Mouse (Mus musculus) CH12.LX (cell line): ENCODE results near the gene Scyl3. TPM values are rescaled to one million over a fixed set of nuclear protein-coding genes. Genes with fewer than 3 reads are reported as not detected.
A peak's percentile ranks its signal among the peaks of the same experiment; 100 is the strongest.

Experiments
- DNase-seq: peaks from one replicate; pipeline ENCODE4 v3.0.0-alpha.2; 2013; ENCODE audit errors: extremely low read depth
- H3K27ac ChIP-seq: 2 replicates; pipeline ENCODE4 v1.5.1; 2012; ENCODE audit warnings: low read depth, mild to moderate bottlenecking, control low read depth, moderate library complexity; ENCODE audit not compliant: insufficient read depth
- H3K27me3 ChIP-seq: replicated peaks from 2 replicates; pipeline ENCODE3; 2012; ENCODE audit warnings: inconsistent platforms
- H3K36me3 ChIP-seq, 2 experiments: replicated peaks in 1 of 2; 2 replicates each; pipeline versions ENCODE3 to v1.6.1; 2012; ENCODE audit warnings: inconsistent platforms in 1 of 2, low read length in 1 of 2, mild to moderate bottlenecking in 1 of 2, mixed read lengths in 1 of 2, moderate library complexity in 1 of 2; ENCODE audit not compliant: control insufficient read depth in 1 of 2, insufficient read depth in 1 of 2
- H3K4me1 ChIP-seq, 2 experiments: 2 replicates each; pipeline ENCODE4 v1.6.1; 2012; ENCODE audit warnings: inconsistent platforms in 1 of 2, moderate library complexity in 1 of 2; ENCODE audit not compliant: insufficient read depth in 2 of 2, control insufficient read depth in 1 of 2
- H3K4me2 ChIP-seq: 2 replicates; pipeline ENCODE4 v1.6.1; 2012; ENCODE audit warnings: low read depth, mild to moderate bottlenecking, control low read depth; ENCODE audit not compliant: poor library complexity, insufficient read depth, severe bottlenecking
- H3K4me3 ChIP-seq, 3 experiments: fragments of 150-350 bp in 1 of 3; sonication (generic) in 1 of 3; replicated peaks in 1 of 3; 2 replicates each; pipeline versions ENCODE3 to v1.5.1; 2011 to 2012; ENCODE audit warnings: low read depth in 2 of 3, low read length in 2 of 3, mild to moderate bottlenecking in 2 of 3, moderate library complexity in 2 of 3, control low read depth in 1 of 3, improper control_type of control experiment in 1 of 3, inconsistent platforms in 1 of 3, mixed read lengths in 1 of 3; ENCODE audit not compliant: poor library complexity in 1 of 3
- H3K79me2 ChIP-seq: replicated peaks from 2 replicates; pipeline ENCODE4 v1.6.1; 2012; ENCODE audit warnings: mild to moderate bottlenecking, moderate library complexity; ENCODE audit not compliant: control insufficient read depth, poor library complexity, insufficient read depth, severe bottlenecking; ENCODE audit errors: extremely low read depth
- H3K9ac ChIP-seq: 2 replicates; pipeline ENCODE4 v1.6.1; 2012; ENCODE audit warnings: low read depth, mild to moderate bottlenecking, control low read depth, moderate library complexity; ENCODE audit not compliant: insufficient read depth
- H3K9me3 ChIP-seq: replicated peaks from 2 replicates; pipeline ENCODE3; 2012; ENCODE audit warnings: low read length, inconsistent platforms, mixed read lengths
- CHD2 ChIP-seq: IDR thresholded peaks from 2 replicates; pipeline ENCODE4 v1.6.1; 2011; ENCODE audit warnings: low read length, improper control_type of control experiment
- CTCF ChIP-seq, 2 experiments: IDR thresholded peaks in 1 of 2; conservative IDR thresholded peaks in 1 of 2; 2 replicates each; pipeline ENCODE4 v1.5.1; 2011 to 2012; ENCODE audit warnings: low read depth in 2 of 2, low read length in 2 of 2, improper control_type of control experiment in 1 of 2, inconsistent platforms in 1 of 2, mild to moderate bottlenecking in 1 of 2, moderate library complexity in 1 of 2
- ELF1 ChIP-seq: IDR thresholded peaks from 2 replicates; pipeline ENCODE4 v1.6.1; 2014; ENCODE audit warnings: low read depth, mild to moderate bottlenecking, inconsistent platforms, low read length, improper control_type of control experiment
- EP300 ChIP-seq: IDR thresholded peaks from 2 replicates; pipeline ENCODE4 v1.6.1; 2011; ENCODE audit warnings: low read length, improper control_type of control experiment
- GABPA ChIP-seq: IDR thresholded peaks from 2 replicates; pipeline ENCODE4 v1.6.1; 2012; ENCODE audit warnings: low read depth, low read length, improper control_type of control experiment, inconsistent platforms; ENCODE audit not compliant: insufficient replicate concordance
- HCFC1 ChIP-seq: IDR thresholded peaks from 2 replicates; pipeline ENCODE4 v1.6.1; 2012; ENCODE audit warnings: low read depth, mild to moderate bottlenecking, inconsistent platforms, low read length, improper control_type of control experiment
- JUN ChIP-seq: IDR thresholded peaks from 2 replicates; pipeline ENCODE4 v1.6.1; 2011; ENCODE audit warnings: low read depth, mild to moderate bottlenecking, low read length, improper control_type of control experiment, moderate library complexity; ENCODE audit not compliant: insufficient read depth
- JUND ChIP-seq: conservative IDR thresholded peaks from 2 replicates; pipeline ENCODE4 v1.6.1; 2011; ENCODE audit warnings: low read depth, low read length, improper control_type of control experiment
- KAT2A ChIP-seq: IDR thresholded peaks from 2 replicates; pipeline ENCODE4 v1.6.1; 2012; ENCODE audit warnings: low read length, improper control_type of control experiment, inconsistent platforms; ENCODE audit not compliant: insufficient replicate concordance
- MAFK ChIP-seq: IDR thresholded peaks from 2 replicates; pipeline ENCODE4 v1.6.1; 2011; ENCODE audit warnings: low read length, improper control_type of control experiment; ENCODE audit not compliant: insufficient replicate concordance
- MAX ChIP-seq: IDR thresholded peaks from 2 replicates; pipeline ENCODE4 v1.6.1; 2011; ENCODE audit warnings: low read length, improper control_type of control experiment
- MAZ ChIP-seq: IDR thresholded peaks from 2 replicates; pipeline ENCODE4 v1.6.1; 2012; ENCODE audit warnings: low read depth, mild to moderate bottlenecking, inconsistent platforms, low read length, improper control_type of control experiment, moderate library complexity
- MEF2A ChIP-seq: IDR thresholded peaks from 2 replicates; pipeline ENCODE4 v1.6.1; 2014; ENCODE audit warnings: low read depth, mild to moderate bottlenecking, inconsistent platforms, low read length, improper control_type of control experiment, borderline replicate concordance
- MYC ChIP-seq: IDR thresholded peaks from 2 replicates; pipeline ENCODE4 v1.6.1; 2011; ENCODE audit warnings: low read depth, mild to moderate bottlenecking, improper control_type of control experiment, low read length
- NELFE ChIP-seq: IDR thresholded peaks from 2 replicates; pipeline ENCODE4 v1.6.1; 2011; ENCODE audit warnings: low read depth, low read length, improper control_type of control experiment
- NRF1 ChIP-seq: IDR thresholded peaks from 2 replicates; pipeline ENCODE4 v1.6.1; 2014; ENCODE audit warnings: low read depth, mild to moderate bottlenecking, inconsistent platforms, low read length, improper control_type of control experiment, moderate library complexity
- PAX5 ChIP-seq: IDR thresholded peaks from 2 replicates; pipeline ENCODE4 v1.6.1; 2012; ENCODE audit warnings: low read length, inconsistent platforms, mixed read lengths
- POLR2AphosphoS2 ChIP-seq: IDR thresholded peaks from 2 replicates; pipeline ENCODE4 v1.6.1; 2011; ENCODE audit warnings: low read depth, low read length, improper control_type of control experiment
- RAD21 ChIP-seq: IDR thresholded peaks from 2 replicates; pipeline ENCODE4 v1.6.1; 2011; ENCODE audit warnings: low read depth, mild to moderate bottlenecking, low read length, improper control_type of control experiment, moderate library complexity
- SIN3A ChIP-seq: IDR thresholded peaks from 2 replicates; pipeline ENCODE4 v1.6.1; 2012; ENCODE audit warnings: low read length, improper control_type of control experiment, inconsistent platforms
- SMC3 ChIP-seq: IDR thresholded peaks from 2 replicates; pipeline ENCODE4 v1.6.1; 2011; ENCODE audit warnings: low read depth, low read length, improper control_type of control experiment
- TBP ChIP-seq: conservative IDR thresholded peaks from 2 replicates; pipeline ENCODE4 v1.6.1; 2011; ENCODE audit warnings: low read depth, low read length, improper control_type of control experiment
- TCF12 ChIP-seq: IDR thresholded peaks from 2 replicates; pipeline ENCODE4 v1.6.1; 2014; ENCODE audit warnings: low read depth, mild to moderate bottlenecking, inconsistent platforms, low read length, improper control_type of control experiment
- UBTF ChIP-seq: IDR thresholded peaks from 2 replicates; pipeline ENCODE4 v1.6.1; 2012; ENCODE audit warnings: low read depth, mild to moderate bottlenecking, inconsistent platforms, low read length, improper control_type of control experiment, moderate library complexity
- USF2 ChIP-seq: conservative IDR thresholded peaks from 2 replicates; pipeline ENCODE4 v1.6.1; 2011; ENCODE audit warnings: low read depth, low read length, improper control_type of control experiment
- ZC3H11A ChIP-seq: IDR thresholded peaks from 2 replicates; pipeline ENCODE4 v1.6.1; 2012; ENCODE audit warnings: low read depth, mild to moderate bottlenecking, inconsistent platforms, low read length, improper control_type of control experiment
- ZNF384 ChIP-seq: IDR thresholded peaks from 2 replicates; pipeline ENCODE4 v1.6.1; 2012; ENCODE audit warnings: low read depth, low read length, improper control_type of control experiment, inconsistent platforms
- dilution Hi-C: fragments of 300-500 bp; cut with MboI; formaldehyde crosslinking; loops from 2 replicates; pipeline ENCODE4 v1.14.3; 2020; ENCODE audit warnings: low sequenced_read_pairs; ENCODE audit not compliant: extremely low pct_unique_long_range_greater_than_20kb, extremely low pct_ligation_motif_present
- in situ Hi-C: fragments of 300-500 bp; cut with MboI; formaldehyde crosslinking; loops from 3 replicates; pipeline ENCODE4 v1.14.3; 2019; ENCODE audit warnings: low sequenced_read_pairs, low pct_ligation_motif_present, low pct_unique_long_range_greater_than_20kb, mixed read lengths
- polyA plus RNA-seq: library from polyadenylated mRNA; unstranded; fragments of >175 nt; gene quantifications from 2 replicates; pipeline ENCODE4 v1.2.1, GENCODE M21; 2012; ENCODE audit warnings: low read depth; ENCODE audit not compliant: insufficient read length
- total RNA-seq, 2 experiments: library from RNA; depleted of rRNA; stranded (reverse); fragments of 300-350 nt in 1 of 2; fragments of >200 nt in 1 of 2; gene quantifications; 2 replicates each; pipeline ENCODE4 v1.2.3; 2012 to 2014

Scyl3 gene
- total and polyA plus RNA-seq, 3 experiments = 11.9 to 22.2 (median 16.1) TPM

DNA sequence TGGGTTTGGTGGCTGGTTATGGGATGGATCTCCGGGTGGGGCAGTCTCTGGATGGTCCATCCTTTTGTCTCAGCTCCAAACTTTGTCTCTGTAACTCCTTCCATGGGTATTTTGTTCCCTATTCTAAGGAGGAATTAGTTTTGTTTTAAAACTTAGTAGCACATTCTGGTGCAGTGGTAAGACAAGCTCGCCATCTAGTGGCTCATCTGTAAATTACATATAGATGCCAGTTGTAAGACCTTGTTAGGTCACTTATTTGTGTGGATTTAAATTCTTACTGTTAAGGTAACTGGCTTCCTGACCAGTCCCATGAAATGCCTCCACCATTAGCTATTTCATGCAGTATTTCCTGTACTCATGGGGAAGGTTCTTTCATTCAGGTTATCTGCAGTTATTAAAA, 18.6 kb upstream of the Scyl3 start:
- Histone ChIP-seq H3K9ac (no peak overlapping the region), H3K27ac (no peak overlapping the region), H3K9me3 (no peaks in the 10 kb centered on the region), H3K79me2 (no peaks in the 10 kb centered on the region), H3K4me2 (peak overlapping the region; percentile 21; the same call in 1 of the 2 replicates), H3K4me1 (peaks cover 2 to 8% of the 10 kb centered on the region in 2 experiments; a peak in 3 of 4 replicates), H3K27me3 (no peaks in the 10 kb centered on the region), H3K36me3 (no peaks in the 10 kb centered on the region), H3K4me3 (no peak overlapping the region)
- in situ Hi-C loops (loop anchor here (5.0 kb wide), 1 partner anchor 78 kb away; no protein-coding TSS in a partner anchor), dilution Hi-C loops (no loop called here)
- TF ChIP-seq MYC = 0 out of 2 replicates have a peak, but pooled peaks have one; percentile 17
- peak; percentile 40 for TF ChIP-seq ZC3H11A
- no peak for TF ChIP-seq MAX
- no peak for TF ChIP-seq CHD2
- TF ChIP-seq JUND = no peak; the same call in 1 of the 2 replicates
- no peak for TF ChIP-seq HCFC1
- no peak for TF ChIP-seq ZNF384
- no peak for TF ChIP-seq NRF1
- no peak for TF ChIP-seq TCF12
- no peak for TF ChIP-seq USF2
- TF ChIP-seq ELF1 = no peak
- no peak for TF ChIP-seq MEF2A
- TF ChIP-seq GABPA = no peak
- no peak for TF ChIP-seq TBP
- no peak for TF ChIP-seq MAZ
- no peak for TF ChIP-seq UBTF
- no peak for TF ChIP-seq MAFK
- TF ChIP-seq NELFE = no peak
- TF ChIP-seq SMC3 = peak; percentile 82
- TF ChIP-seq POLR2AphosphoS2 = no peak
- no peak for TF ChIP-seq SIN3A
- TF ChIP-seq CTCF (conservative IDR thresholded peaks at IDR 0.05 in 1 of 2, IDR thresholded peaks at IDR 0.05 in 1 of 2; ENCODE audit: low read depth in 2 of 2, low read length in 2 of 2) = peak; percentile 49 to 81; a peak in 3 of 4 replicates
- no peak for TF ChIP-seq EP300
- TF ChIP-seq PAX5 = no peak
- peak; percentile 85 for TF ChIP-seq RAD21
- no peak for TF ChIP-seq KAT2A
- TF ChIP-seq JUN = no peak
- DNase-seq = peak; percentile 70
